Mouse (Mus musculus) stomach, postnatal 0 days (tissue): ENCODE results near the gene A630076J17Rik.

Experiments used
- CTCF ChIP-seq: IDR thresholded peaks from 2 replicates; pipeline ENCODE4 v1.5.1; 2016; ENCODE audit warnings: antibody characterized with exemption, low read depth, mild to moderate bottlenecking, moderate library complexity
- EP300 ChIP-seq: optimal IDR thresholded peaks from 2 replicates; pipeline ENCODE3; 2016; ENCODE audit warnings: antibody characterized with exemption

DNA sequence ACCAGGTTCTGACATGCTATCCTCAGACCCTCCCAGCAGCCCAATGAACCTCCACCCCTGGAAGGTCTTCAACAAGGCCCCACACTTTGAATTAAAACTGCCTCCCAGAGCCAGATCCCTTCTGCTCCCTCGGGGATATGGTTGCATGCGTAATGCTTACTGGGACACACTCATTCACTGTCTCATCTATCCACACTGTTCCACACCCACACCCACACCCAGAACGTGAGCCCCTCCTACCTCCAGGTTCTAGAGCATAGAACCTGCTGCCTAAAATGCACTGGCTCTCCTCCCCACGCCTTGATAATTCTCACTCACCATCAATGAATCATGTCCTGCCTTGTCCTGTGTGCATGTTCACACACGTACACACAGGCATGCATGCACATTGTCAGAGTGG, 15.8 kb upstream of the A630076J17Rik start:
- TF ChIP-seq CTCF (no peak), EP300 (no peak)
